Mouse (Mus musculus) frontal cortex, postnatal 10 days (tissue): ENCODE measurements at regions not wholly inside any gene's neighbourhood (a gene's known extent, or its start where the extent isn't known, plus 50 kb on each side); places are given as distances from the start of the nearest gene placed in this dataset.

Experiments
- DNase-seq, 2 experiments: peaks; one replicate each; pipeline ENCODE4 v3.0.0; 2022; ENCODE audit warnings: low spot score in 2 of 2, mixed read lengths in 1 of 2

DNA sequence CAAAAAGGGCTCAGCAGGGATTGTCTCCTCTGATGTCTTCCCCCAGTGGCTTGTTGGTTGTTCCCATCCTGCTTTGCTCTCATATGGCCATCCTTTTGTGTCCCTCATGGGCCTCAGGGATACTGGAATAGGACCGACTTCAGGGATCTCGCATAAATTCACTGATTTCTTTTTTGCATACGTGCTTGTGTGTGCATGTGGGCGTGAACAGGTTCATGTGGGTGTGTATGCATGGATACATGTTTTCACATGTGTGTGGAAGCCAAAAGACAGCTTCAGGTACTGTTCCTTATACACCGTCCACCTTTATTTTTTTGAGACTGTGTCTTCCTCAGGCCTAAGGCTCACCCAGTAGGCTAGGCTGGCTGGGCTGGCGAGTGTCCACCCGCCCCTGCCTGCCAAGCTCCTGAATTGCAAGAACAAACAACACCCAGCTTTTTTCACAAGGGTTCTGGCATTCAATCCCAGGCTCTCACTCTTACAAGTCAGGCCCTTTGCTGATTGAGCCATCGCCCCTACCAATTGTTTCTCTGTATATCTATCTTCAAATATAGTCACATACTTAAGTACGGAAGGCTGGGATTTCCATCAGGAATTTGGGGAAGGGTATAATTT, 127.0 kb upstream of the Hmgn3 start:
- no peak for DNase-seq

DNA sequence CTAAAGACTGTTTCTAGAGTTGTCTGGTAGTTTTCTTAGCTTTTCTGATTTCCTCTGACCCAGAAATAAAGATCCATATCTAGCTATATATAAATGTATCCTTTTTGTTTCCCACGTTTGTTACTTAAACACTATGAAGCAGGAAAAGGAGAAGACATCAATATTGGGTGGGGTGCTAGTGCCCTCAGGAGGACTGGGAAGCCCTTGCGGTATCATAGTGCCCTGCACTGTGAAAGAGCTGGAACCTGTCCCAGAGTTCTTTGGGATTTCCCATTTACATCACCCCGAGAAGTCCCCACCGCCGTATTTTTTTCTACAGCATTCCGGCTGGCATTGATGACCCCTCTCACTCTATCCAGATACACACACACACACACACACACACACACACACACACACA, 119.3 kb upstream of the Hmgn3 start:
- no peak for DNase-seq

DNA sequence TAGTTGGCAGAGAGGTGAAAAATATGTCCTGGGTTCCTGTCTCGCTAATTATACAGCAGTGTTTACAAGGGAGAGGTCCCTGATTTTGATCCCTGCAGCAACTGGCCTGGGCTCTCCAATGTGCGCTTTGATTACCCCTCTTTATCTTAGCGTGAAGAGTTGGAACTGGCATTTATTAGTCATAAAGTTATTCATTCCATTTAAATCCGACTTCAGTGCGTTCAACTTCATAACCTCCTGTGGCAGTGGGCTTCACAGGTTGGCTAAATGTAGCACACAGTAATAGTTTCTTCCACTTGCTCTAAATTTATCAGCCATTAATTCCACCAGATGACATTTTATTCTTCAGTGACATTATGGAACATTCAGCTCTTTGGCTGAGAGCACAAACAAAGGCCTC, 113.0 kb upstream of the Hmgn3 start:
- DNase-seq, result no peak

DNA sequence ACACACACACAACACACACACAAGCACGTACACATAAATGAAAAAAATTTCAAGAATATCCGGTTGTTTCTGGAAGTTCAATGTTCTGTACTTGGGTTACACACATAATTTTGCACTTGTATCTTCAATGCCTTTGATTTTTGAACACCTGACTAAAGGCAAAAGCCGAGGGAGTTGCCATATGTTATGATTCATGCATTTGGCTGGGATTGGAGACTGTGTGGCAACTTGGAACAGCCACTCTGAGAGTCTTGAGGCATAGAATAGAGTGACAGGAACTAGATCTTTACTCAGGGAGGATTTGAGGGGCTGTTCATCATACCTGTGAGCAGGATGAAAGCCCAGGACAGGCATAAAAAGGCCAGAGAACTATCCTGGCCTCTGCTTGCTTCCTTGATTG, 112.5 kb upstream of the Hmgn3 start:
- DNase-seq, result no peak

DNA sequence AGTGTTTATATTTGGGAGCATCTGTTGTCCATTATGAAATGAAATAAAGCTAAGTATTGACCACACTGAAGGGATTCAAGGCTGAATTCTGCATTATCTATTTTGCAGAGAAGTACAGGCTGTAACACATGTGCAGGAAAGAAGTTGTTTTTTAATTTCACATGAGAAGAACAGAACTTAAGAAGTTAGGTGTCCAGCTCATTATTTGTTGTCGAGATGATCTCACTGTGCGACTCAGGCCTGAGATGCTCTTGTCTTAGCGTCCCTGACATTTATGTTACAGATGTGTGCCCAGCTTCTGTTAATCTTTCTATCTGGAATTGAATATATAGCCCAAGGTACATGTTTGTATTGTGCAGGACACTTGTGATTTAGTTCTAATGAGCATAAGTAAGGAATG, 112.0 kb upstream of the Hmgn3 start:
- DNase-seq, result no peak

DNA sequence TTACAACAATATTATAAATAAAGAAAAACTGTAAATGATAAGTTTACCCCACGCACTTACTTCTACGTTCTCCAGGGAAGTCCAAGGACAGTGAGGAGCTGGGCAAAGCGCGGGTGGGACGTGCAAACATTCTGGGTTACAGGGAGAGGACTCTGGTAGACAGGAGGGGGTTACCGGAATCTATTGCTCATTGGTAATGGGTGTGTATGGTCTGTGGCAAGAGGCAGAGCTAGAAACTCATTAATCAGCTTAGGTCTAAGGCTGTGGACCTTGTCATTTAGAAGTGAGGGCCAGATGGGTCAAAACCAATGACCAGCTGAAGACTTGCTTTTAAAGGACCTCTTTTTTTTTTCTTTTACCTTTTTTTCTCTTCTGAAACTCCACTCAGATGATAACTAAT, 107.9 kb upstream of the Hmgn3 start:
- DNase-seq, result no peak

DNA sequence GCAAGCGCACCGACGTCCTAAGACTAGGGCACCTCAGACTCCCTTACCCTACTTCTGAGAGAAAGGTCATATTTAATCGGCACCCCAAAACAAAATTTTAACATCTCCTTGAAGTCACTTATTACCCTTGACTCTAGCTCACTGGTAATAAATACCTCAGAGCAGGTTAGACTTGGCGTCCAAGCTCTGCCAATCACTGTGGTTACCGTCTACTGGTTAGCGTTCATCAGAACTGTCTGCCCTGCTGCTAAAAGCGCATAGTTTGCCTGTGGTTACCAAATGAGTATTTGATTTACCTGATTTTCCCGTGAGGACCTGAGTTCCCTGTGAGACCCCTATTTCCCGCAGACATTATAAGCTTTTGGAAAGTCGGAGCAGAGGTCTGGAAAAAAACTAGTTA, 107.3 kb upstream of the Hmgn3 start:
- DNase-seq, result no peak

DNA sequence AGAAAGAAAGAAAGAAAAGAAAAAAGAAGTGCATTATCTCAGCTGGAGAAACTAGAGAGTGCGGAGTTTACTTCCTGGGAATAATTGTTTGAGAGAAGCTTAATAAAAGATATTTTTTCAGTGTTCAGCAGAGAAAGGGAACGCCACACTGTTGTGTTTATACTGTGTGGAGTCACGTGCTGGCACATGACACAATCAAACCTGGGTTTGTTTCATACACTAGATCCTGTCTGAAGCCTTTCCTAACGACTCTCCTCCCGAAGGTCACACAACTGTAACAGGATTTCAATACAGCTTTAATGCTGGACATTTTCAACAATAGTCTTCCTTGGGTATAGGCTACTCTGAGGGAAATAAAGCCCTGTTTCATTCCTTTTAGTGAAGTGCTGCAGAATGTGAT, 105.3 kb upstream of the Hmgn3 start:
- no peak for DNase-seq

DNA sequence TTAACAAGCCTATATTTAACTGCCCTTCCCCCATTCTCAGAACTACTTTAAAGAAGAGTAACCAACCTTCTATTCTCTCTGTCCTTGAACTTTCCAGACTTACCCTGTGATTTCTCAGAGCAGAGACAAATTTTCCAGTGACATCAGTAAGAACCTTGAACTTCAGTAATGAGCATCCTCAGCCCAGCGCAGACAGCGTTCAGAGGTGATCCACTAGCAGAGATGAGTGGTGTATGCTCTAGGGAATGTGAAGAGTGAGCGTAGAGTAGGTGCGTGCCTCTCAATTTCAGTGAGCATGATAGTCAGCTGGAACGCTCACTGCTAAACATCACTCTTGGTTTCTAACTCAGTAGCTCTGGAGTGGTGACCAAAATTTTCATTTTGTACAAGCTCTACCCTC, 103.4 kb upstream of the Hmgn3 start:
- no peak for DNase-seq

DNA sequence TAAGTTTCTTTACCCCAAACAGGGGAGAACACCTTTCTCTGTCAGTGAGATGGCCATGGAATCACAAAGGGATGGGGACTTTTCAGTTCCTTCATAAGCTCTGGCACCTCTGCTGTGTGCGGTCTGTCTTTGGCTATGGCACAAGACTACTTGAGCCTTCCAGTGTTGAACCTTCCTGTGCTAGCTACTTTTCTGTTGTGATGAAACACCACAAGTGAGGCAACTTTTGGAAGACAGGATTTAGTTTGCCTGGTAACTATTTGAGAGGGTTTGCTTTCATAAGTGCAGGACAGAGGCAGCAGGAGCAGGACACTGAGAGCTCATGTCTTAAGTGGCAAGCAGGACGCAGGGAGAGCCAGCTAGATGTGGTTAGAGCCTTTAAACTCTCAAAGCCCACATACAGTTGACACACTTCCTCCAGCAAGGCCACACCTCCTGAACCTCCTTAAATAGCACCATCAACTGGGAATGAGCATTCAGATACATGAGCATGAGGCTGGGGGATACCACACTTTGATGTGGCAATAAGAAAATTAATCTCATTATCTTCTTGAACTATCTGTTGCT, 101.8 kb upstream of the Hmgn3 start:
- DNase-seq, result no peak

DNA sequence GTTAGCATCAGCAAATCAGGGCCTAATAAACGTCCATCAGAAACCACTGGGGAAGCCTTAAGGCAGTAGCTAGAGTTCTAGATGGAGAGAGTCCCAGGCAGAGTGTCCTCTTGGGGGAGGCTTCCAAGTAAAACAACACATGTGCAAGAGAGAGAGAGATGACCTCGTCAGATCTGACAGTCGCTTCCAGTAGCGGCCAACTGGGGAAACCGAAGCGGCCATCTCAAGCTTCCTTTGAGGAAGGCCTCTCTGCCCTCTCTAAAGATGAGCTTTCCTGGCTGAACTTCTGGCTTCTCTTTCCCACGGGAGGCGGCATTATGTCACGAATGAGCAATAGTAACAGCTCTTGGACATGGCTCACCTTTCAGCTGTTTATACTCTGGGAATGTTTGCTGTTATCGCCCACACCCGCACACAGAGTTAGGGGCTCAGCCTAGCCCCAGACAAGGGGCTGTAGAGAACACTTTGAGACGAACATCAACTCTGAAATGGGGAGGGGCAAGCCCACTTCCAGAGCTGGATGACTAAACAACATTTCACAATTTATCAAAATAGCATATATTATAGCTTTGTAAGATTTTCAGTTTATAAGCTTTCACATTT, 100.7 kb upstream of the Hmgn3 start:
- DNase-seq, result no peak

DNA sequence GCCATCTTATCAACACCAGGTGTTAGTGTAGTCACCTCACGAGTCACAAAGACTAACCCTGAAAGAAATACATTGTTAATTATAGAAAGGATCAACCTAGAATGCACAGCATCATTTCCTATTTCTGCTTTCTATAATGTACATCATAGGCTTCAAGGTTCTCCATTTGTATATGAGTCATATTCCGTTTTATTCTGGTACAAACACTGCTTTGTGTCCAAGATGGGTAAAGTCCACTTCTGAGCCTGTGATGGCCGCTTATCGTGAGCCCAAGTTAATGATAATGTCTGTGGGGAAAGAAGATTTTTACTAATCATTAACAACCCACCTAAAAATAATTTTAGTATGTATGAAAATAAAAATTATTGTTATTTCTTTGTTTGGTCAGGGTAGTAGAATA, 94.6 kb upstream of the Hmgn3 start:
- DNase-seq, result no peak

DNA sequence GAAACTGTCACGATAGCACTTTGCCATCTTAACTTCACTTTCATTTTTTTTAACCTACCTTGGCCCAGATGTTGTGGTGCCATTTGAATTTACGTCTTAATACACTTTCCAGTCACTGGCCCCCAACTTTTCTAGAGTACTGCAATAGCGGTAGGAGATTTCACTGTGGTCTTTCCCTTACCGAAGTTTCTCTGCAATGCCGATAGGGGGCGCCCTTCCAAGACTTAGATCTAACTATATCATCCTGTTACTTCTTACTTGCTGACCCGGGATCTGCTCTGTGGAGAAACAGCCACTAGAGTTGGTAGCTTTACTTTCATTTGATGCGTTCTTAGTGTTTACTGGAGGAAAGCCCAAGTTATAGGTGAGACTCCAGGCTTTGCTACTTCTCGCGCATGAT, 92.6 kb upstream of the Hmgn3 start:
- no peak for DNase-seq

DNA sequence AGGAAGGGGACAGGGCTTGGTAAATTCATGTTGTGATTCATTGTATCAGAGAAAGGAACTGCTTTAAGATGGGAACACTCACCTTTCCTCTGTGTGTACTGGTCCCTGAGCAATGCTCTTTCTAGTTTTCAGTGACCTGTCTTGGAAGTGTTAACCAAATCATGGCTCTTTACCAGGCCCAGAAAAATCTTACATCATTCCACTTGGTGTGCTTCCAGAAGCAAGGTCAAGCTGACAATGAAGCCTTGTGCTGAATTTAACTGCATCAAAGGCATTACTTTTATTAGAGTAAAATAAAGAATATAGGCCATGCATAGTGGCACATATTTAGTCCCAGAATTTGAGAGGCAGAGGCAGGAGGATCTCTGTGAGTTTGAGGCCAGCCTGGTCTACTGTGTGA, 75.4 kb upstream of the Hmgn3 start:
- no peak for DNase-seq

DNA sequence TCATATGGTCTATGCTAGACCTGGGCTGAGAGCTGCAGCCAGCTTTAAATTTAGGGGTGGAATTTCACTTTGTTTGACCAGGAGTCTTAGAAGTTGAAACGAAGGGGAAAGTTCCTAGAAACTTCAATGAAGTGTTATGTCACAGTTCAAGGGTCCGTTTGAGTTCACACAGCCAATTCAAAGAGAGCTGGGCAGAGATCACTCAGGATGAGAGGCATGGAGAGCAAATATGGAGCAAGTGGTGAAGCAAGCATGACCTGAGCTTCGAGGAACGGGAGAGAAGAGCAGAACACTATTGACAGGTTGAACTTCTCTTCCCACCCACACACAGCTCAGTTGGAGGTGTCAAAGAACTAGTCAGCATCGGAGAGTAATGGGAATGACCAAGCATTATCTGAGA, 56.1 kb upstream of the Hmgn3 start:
- DNase-seq, result no peak

DNA sequence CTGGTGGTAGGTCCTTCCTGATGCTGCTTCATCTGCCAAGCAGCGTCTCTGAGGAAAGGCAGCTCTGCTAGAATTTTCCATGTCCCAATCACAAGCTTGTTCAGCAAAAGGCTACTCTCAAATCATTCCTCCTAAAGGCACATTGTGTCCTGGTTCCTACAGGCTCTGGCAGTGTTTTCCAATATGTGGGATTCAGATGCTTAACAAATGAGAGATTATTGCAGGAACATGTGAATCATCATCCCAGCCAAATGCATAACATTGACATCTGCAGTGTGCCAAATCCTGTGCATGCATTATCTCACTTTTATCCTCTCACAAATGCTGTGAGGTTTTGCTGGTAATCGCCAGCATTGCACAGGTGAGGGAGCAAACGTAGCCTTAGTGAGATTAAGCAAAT, 53.3 kb upstream of the Hmgn3 start:
- no peak for DNase-seq

DNA sequence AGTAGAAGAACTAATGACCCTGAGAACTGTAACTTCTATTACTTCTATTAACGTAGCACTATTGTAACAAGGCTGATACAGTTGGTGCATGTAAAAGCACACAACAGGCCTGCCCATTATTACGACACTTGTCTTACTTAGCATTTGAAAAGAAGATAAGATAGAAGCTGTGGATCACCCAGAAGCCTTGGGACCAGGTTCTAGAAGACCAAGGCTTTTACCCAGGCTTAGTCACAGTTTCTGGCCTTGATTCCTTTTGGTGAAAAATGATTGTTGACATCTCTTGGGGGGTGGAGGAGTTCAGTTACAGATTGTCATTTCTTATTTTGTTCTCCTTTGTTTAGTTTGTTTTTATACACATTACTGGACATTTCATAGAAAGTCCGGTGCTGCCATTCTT, 52.7 kb upstream of the Hmgn3 start:
- DNase-seq, result no peak

DNA sequence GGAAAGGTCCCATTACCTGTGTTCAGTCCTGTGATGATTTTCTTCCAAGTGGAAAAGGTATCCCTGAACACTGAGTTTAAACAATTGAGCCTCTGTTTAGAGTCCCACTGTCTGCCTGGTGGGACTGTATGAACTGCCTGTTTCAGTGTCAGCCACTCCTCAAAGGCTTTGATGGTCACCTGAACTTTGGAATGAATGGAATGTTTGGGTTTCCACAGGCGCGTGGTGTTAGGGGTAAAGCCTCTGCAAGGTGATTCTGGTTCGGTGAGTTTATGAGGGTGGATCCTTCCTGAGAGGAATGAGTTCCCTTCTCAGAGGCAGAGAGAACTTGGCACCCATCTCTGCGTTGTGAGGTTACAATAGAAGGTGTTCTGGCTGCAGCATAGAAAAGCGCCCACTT, 50.5 kb upstream of the Hmgn3 start:
- DNase-seq, result no peak
